Mouse (Mus musculus) embryonic facial prominence, embryonic 15.5 days (tissue): ENCODE results near the gene Olfr569. TPM values are rescaled to one million over a fixed set of nuclear protein-coding genes. Genes with fewer than 3 reads are reported as not detected.

ENCODE experiments used
- polyA plus RNA-seq: library from polyadenylated mRNA; unstranded; fragments of >200 nt; fragmentation: Nextera tagmentation; extraction: Ambion mirVana; gene quantifications from 2 replicates; pipeline ENCODE4 v1.2.1, GENCODE M21; 2015

Olfr569 gene
- polyA plus RNA-seq, 1 experiment from 2014 or later, result 0.11 TPM

Other genes with a start within 250 kb of the Olfr569 start
- not detected in 2 replicates for gene Olfr555, start 232.1 kb downstream of the Olfr569 start, polyA plus RNA-seq
- gene Olfr556, start 226.0 kb downstream of the Olfr569 start, polyA plus RNA-seq, result not detected in 2 replicates
- gene Trim68, start 203.6 kb downstream of the Olfr569 start, polyA plus RNA-seq, result 14.9 and 17.4 TPM in 2 replicates
- gene Olfr557, start 195.0 kb downstream of the Olfr569 start, polyA plus RNA-seq, result 0.09 and 0.16 TPM in 2 replicates
- 0.62 and 0.71 TPM in 2 replicates for gene Olfr558, start 188.7 kb downstream of the Olfr569 start, polyA plus RNA-seq
- 0.11 and 0.41 TPM in 2 replicates for gene Olfr33, start 171.8 kb downstream of the Olfr569 start, polyA plus RNA-seq
- not detected in 2 replicates for gene Olfr559, start 163.4 kb downstream of the Olfr569 start, polyA plus RNA-seq
- gene Olfr560, start 131.5 kb downstream of the Olfr569 start, polyA plus RNA-seq, result 0.08 TPM in 1 of 2 replicates, not detected in the other
- gene Olfr78, start 131.4 kb downstream of the Olfr569 start, polyA plus RNA-seq, result 0.18 and 0.35 TPM in 2 replicates
- 0.09 and 0.25 TPM in 2 replicates for gene Olfr561, start 119.7 kb downstream of the Olfr569 start, polyA plus RNA-seq
- not detected in 2 replicates for gene Olfr564, start 87.4 kb downstream of the Olfr569 start, polyA plus RNA-seq
- 0.18 and 0.51 TPM in 2 replicates for gene Olfr566, start 32.1 kb downstream of the Olfr569 start, polyA plus RNA-seq
- gene Olfr568, start 13.8 kb downstream of the Olfr569 start, polyA plus RNA-seq, result 0.18 TPM in 1 of 2 replicates, not detected in the other
- 0.38 and 0.67 TPM in 2 replicates for gene Olfr570, start 3.7 kb upstream of the Olfr569 start, polyA plus RNA-seq
- 0.08 and 0.09 TPM in 2 replicates for gene Olfr571, start 26.7 kb upstream of the Olfr569 start, polyA plus RNA-seq
- gene Olfr572, start 33.5 kb upstream of the Olfr569 start, polyA plus RNA-seq, result not detected in 2 replicates
- not detected in 2 replicates for gene Olfr573-ps1, start 51.7 kb upstream of the Olfr569 start, polyA plus RNA-seq
- gene Olfr574, start 57.6 kb upstream of the Olfr569 start, polyA plus RNA-seq, result not detected in 2 replicates
- not detected in 2 replicates for gene Olfr575, start 67.9 kb upstream of the Olfr569 start, polyA plus RNA-seq
- not detected in 2 replicates for gene Olfr576, start 71.8 kb upstream of the Olfr569 start, polyA plus RNA-seq
- 0.05 TPM in 1 of 2 replicates, not detected in the other for gene Olfr577, start 85.1 kb upstream of the Olfr569 start, polyA plus RNA-seq
- 0.71 and 0.87 TPM in 2 replicates for gene Olfr578, start 98.4 kb upstream of the Olfr569 start, polyA plus RNA-seq
- gene Olfr582, start 147.1 kb upstream of the Olfr569 start, polyA plus RNA-seq, result 0.05 and 0.11 TPM in 2 replicates
- gene Olfr583, start 160.4 kb upstream of the Olfr569 start, polyA plus RNA-seq, result not detected in 2 replicates
- gene Olfr584, start 191.0 kb upstream of the Olfr569 start, polyA plus RNA-seq, result 0.08 TPM in 1 of 2 replicates, not detected in the other
- not detected in 2 replicates for gene Olfr585, start 206.8 kb upstream of the Olfr569 start, polyA plus RNA-seq
- gene Olfr586, start 234.8 kb upstream of the Olfr569 start, polyA plus RNA-seq, result not detected in 2 replicates
- gene Olfr588-ps1, start 250.0 kb upstream of the Olfr569 start, polyA plus RNA-seq, result not detected in 2 replicates